Mouse (Mus musculus) spleen, embryonic (tissue): ENCODE data around the gene Camkv.

Experiments used
- CTCF ChIA-PET: fragments of 350-600 bp; sonication (Branson Sonifier 250); formaldehyde crosslinking; loops from one replicate; lab custom pipeline; 2022; lab: Charles Lee

Camkv gene

GRCm38 (mm10) chr9:107984754-107985055 is 49.2 kb downstream of the Camkv start:
- CTCF ChIA-PET, result no interaction called here

GRCm38 (mm10) chr9:107985131-107986119 is 50.0 kb downstream of the Camkv start, which contains the start of gene Inka1:
TSS of gene Inka1 (minus strand) at chr9:107985879.
- CTCF ChIA-PET, result no interaction called here

- CTCF ChIA-PET, result no interaction called here
These were observed 50.9 kb downstream of the Camkv start for GRCm38 (mm10) chr9:107986376-107986775.

- CTCF ChIA-PET, result interaction anchor here (0.6 to 1.2 kb wide), 4 partner anchors 9 to 623 kb away, joined by 3 to 8 read pairs (median 3); no protein-coding TSS in a partner anchor
These were observed 52.5 kb downstream of the Camkv start for GRCm38 (mm10) chr9:107987950-107988349.

GRCm38 (mm10) chr9:107992197-107992596 is 56.7 kb downstream of the Camkv start, which contains the start of gene Cdhr4:
TSS of gene Cdhr4 (plus strand) at chr9:107992497.
- CTCF ChIA-PET, result interaction anchor here (0.7 kb wide), 1 partner anchor 48 kb away, joined by 4 read pairs; no protein-coding TSS in a partner anchor

- CTCF ChIA-PET, result no interaction called here
These were observed 57.5 kb downstream of the Camkv start for GRCm38 (mm10) chr9:107993013-107993412.

GRCm38 (mm10) chr9:107994464-107994863 is 59.0 kb downstream of the Camkv start:
- CTCF ChIA-PET, result no interaction called here

GRCm38 (mm10) chr9:107995513-107995912 is 60.0 kb downstream of the Camkv start:
- CTCF ChIA-PET, result no interaction called here

- CTCF ChIA-PET, result no interaction called here
These were observed 60.6 kb downstream of the Camkv start, which contains the start of gene Gm20662 for GRCm38 (mm10) chr9:107996049-107996448. TSS of gene Gm20662 (plus strand) at chr9:107996349.
